Mouse (Mus musculus) intestine, embryonic 14.5 days (tissue): Measurements from ENCODE around the gene Srsf4. TPM values are rescaled to one million over a fixed set of nuclear protein-coding genes. Genes with fewer than 3 reads are reported as not detected.

Source experiments
- ATAC-seq: fragments of 200-750 bp; cut with Nextera tagmentation; replicated peaks from 2 replicates; pipeline ENCODE4 v1.8.0; 2017; ENCODE audit warnings: low read depth, moderate number of reproducible peaks, moderate TSS enrichment, moderate library complexity; ENCODE audit not compliant: low FRiP score, low TSS enrichment
- DNase-seq: peaks from one replicate; pipeline ENCODE4 v3.0.0-alpha.2; 2018; ENCODE audit warnings: low spot score
- H3K27ac ChIP-seq: fragments of 300-500 bp; sonication (generic); 2 replicates; pipeline ENCODE4 v1.5.1; 2014; ENCODE audit warnings: low read depth, mild to moderate bottlenecking, control low read depth
- H3K27me3 ChIP-seq: fragments of 300-500 bp; sonication (generic); replicated peaks from 2 replicates; pipeline ENCODE4 v1.6.1; 2014; ENCODE audit warnings: low read length, control low read depth; ENCODE audit not compliant: control insufficient read depth, insufficient read depth
- H3K36me3 ChIP-seq: fragments of 300-500 bp; sonication (generic); 2 replicates; pipeline ENCODE4 v1.6.1; 2014; ENCODE audit warnings: low read length, control low read depth; ENCODE audit not compliant: control insufficient read depth, insufficient read depth
- H3K4me1 ChIP-seq: fragments of 300-500 bp; sonication (generic); replicated peaks from 2 replicates; pipeline ENCODE4 v1.6.1; 2014; ENCODE audit warnings: low read length, control low read depth, mixed read lengths; ENCODE audit not compliant: control insufficient read depth, insufficient read depth
- H3K4me2 ChIP-seq: fragments of 300-500 bp; sonication (generic); 2 replicates; pipeline ENCODE4 v1.6.1; 2014; ENCODE audit warnings: low read length
- H3K4me3 ChIP-seq: fragments of 300-500 bp; sonication (generic); 2 replicates; pipeline ENCODE4 v1.5.1; 2014; ENCODE audit warnings: low read depth, low read length, control low read depth, mixed read lengths
- H3K9ac ChIP-seq: fragments of 300-500 bp; sonication (generic); 2 replicates; pipeline ENCODE4 v1.6.1; 2014; ENCODE audit warnings: mild to moderate bottlenecking, low read length
- H3K9me3 ChIP-seq: fragments of 300-500 bp; sonication (generic); 2 replicates; pipeline ENCODE4 v1.6.1; 2016; ENCODE audit warnings: low read length, control low read depth; ENCODE audit not compliant: control insufficient read depth
- WGBS: fragments of 180-500 bp; shearing (Covaris S2); extraction: QIAGEN DNeasy Blood & Tissue Kit; methylation state at CpG from one replicate; pipeline ENCODE4 v1.1.7; 2014; 5-methylcytosine and 5-hydroxymethylcytosine counted together
- polyA plus RNA-seq: library from polyadenylated mRNA; unstranded; fragments of >200 nt; fragmentation: Nextera tagmentation; extraction: Ambion mirVana; gene quantifications from 2 replicates; pipeline ENCODE4 v1.2.1, GENCODE M21; 2014

The Srsf4 gene
- polyA plus RNA-seq, 1 experiment from 2014 or later, result 103 TPM

GRCm38 (mm10) chr4:131836351-131836881, 37.0 kb upstream of the Srsf4 start:
- Histone ChIP-seq H3K27me3 (peaks cover 12% of the 10 kb centered on the region), H3K4me1 (no peaks in the 10 kb centered on the region), H3K36me3 (no peaks in the 10 kb centered on the region), H3K27ac (no peak overlapping the region), H3K4me2 (peak overlapping the region; percentile 97), H3K4me3 (peak overlapping the region; percentile 47), H3K9ac (peak overlapping the region; percentile 69), H3K9me3 (no peaks in the 10 kb centered on the region)
- WGBS, result 2% methylated on average over 39 of the region's 39 CpGs
- peak; percentile 75 for DNase-seq
- ATAC-seq, result 0 out of 2 replicates have a peak, but pooled peaks have one; percentile 12

- Histone ChIP-seq H3K4me2 (peak overlapping the region; percentile 97), H3K9ac (peak overlapping the region; percentile 69), H3K9me3 (no peaks in the 10 kb centered on the region), H3K36me3 (no peaks in the 10 kb centered on the region), H3K4me3 (peak overlapping the region; percentile 47), H3K27me3 (peaks cover 12% of the 10 kb centered on the region), H3K4me1 (no peaks in the 10 kb centered on the region), H3K27ac (no peak overlapping the region)
- ATAC-seq (peak; percentile 34), DNase-seq (peak; percentile 78)
- under 1% methylated on average over 75 of the region's 76 CpGs for WGBS
These were observed 36.4 kb upstream of the Srsf4 start for GRCm38 (mm10) chr4:131836891-131837491.

- no peak within 1 kb of the TSS for H3K27ac ChIP-seq
- under 1% methylated on average over 70 of the region's 72 CpGs for WGBS
- no peaks in the 10 kb centered on the region for H3K4me1 ChIP-seq
These were observed 35.4 kb upstream of the Srsf4 start, which contains the start of gene Ptpru for GRCm38 (mm10) chr4:131837872-131838524. TSS of gene Ptpru (minus strand) at chr4:131838288.

GRCm38 (mm10) chr4:131843290-131843743, 30.1 kb upstream of the Srsf4 start, which contains the start of gene Mecr:
TSS of gene Mecr (plus strand) at chr4:131843470.
- Histone ChIP-seq H3K9me3 (no peaks in the 10 kb centered on the region), H3K4me1 (peaks cover 10% of the 10 kb centered on the region), H3K27ac (no peak within 1 kb of the TSS), H3K4me3 (peak within 1 kb of the TSS; percentile 96), H3K9ac (peak within 1 kb of the TSS; percentile 65), H3K4me2 (peak within 1 kb of the TSS; percentile 90), H3K36me3 (0 out of 2 replicates have a peak, but pooled peaks cover 7% of the 10 kb centered on the region), H3K27me3 (peaks cover 6% of the 10 kb centered on the region; the same call in 1 of the 2 replicates)
- peak; percentile 81 for ATAC-seq
- under 1% methylated on average over 37 of the region's 37 CpGs for WGBS
- DNase-seq, result peak; percentile 99

More at GRCm38 (mm10) chr4:131837872-131838524, 35.4 kb upstream of the Srsf4 start, which contains the start of gene Ptpru:
- H3K9ac ChIP-seq, result peak within 1 kb of the TSS; percentile 69
- peak within 1 kb of the TSS; percentile 97 for H3K4me2 ChIP-seq
- H3K27me3 ChIP-seq, result peaks cover 15% of the 10 kb centered on the region
- ATAC-seq (peak; percentile 82), DNase-seq (peak; percentile 99)
- H3K36me3 ChIP-seq, result no peaks in the 10 kb centered on the region
- H3K9me3 ChIP-seq, result no peaks in the 10 kb centered on the region
- peak within 1 kb of the TSS; percentile 47 for H3K4me3 ChIP-seq

- Histone ChIP-seq H3K4me3 (no peak overlapping the region), H3K36me3 (0 out of 2 replicates have a peak, but pooled peaks cover 7% of the 10 kb centered on the region), H3K9ac (no peak overlapping the region), H3K4me2 (no peak overlapping the region), H3K9me3 (no peaks in the 10 kb centered on the region), H3K4me1 (peaks cover 10% of the 10 kb centered on the region), H3K27me3 (0 out of 2 replicates have a peak, but pooled peaks cover 3% of the 10 kb centered on the region), H3K27ac (no peak overlapping the region)
- 69% methylated on average over 8 of the region's 8 CpGs for WGBS
- no peak for DNase-seq
- no peak for ATAC-seq
These were observed 27.2 kb upstream of the Srsf4 start for GRCm38 (mm10) chr4:131845991-131846778.

- no peaks in the 10 kb centered on the region for H3K9me3 ChIP-seq
- no peak for ATAC-seq
These were observed 25.3 kb upstream of the Srsf4 start for GRCm38 (mm10) chr4:131848082-131848481.

GRCm38 (mm10) chr4:131849986-131850638, 23.3 kb upstream of the Srsf4 start:
- Histone ChIP-seq H3K4me1 (no peaks in the 10 kb centered on the region), H3K27ac (peak overlapping the region; percentile 36; the same call in 1 of the 2 replicates), H3K9me3 (no peaks in the 10 kb centered on the region), H3K27me3 (no peaks in the 10 kb centered on the region), H3K4me3 (no peak overlapping the region), H3K9ac (no peak overlapping the region), H3K36me3 (0 out of 2 replicates have a peak, but pooled peaks cover 7% of the 10 kb centered on the region), H3K4me2 (no peak overlapping the region)
- 50% methylated on average over 5 of the region's 5 CpGs for WGBS
- no peak for DNase-seq
- no peak for ATAC-seq

More at GRCm38 (mm10) chr4:131848082-131848481, 25.3 kb upstream of the Srsf4 start:
- Histone ChIP-seq H3K4me2 (no peak overlapping the region), H3K4me3 (no peak overlapping the region), H3K36me3 (0 out of 2 replicates have a peak, but pooled peaks cover 7% of the 10 kb centered on the region), H3K27ac (no peak overlapping the region), H3K9ac (no peak overlapping the region), H3K27me3 (no peaks in the 10 kb centered on the region), H3K4me1 (peaks cover 10% of the 10 kb centered on the region)
- DNase-seq, result no peak
- WGBS, result 63% methylated on average over 6 of the region's 6 CpGs
